Mouse (Mus musculus): ENCODE data around the gene Abhd10. TPM values are rescaled to one million over a fixed set of nuclear protein-coding genes. Genes with fewer than 3 reads are reported as not detected.

Gene Abhd10
- polyA plus RNA-seq, 1 experiment from 2014 or later, result 41.2 TPM

GRCm38 (mm10) chr16:45767853-45768640 lies 25.3 kb upstream of the Abhd10 start:
- ATAC-seq (peak; percentile 71; the same call in 1 of the 2 replicates), DNase-seq (ENCODE audit: low spot score) (peak; percentile 33)
- Histone ChIP-seq H3K4me3 (ENCODE audit: low read depth, low read length) (no peak overlapping the region), H3K27me3 (replicated peaks; ENCODE audit: control insufficient read depth, insufficient read depth, low read length) (no peaks in the 10 kb centered on the region), H3K4me1 (ENCODE audit: control insufficient read depth, insufficient read depth, low read length) (peaks cover 4% of the 10 kb centered on the region; the same call in 1 of the 2 replicates), H3K9ac (ENCODE audit: low read length) (no peak overlapping the region), H3K4me2 (ENCODE audit: low read length) (no peak overlapping the region), H3K27ac (ENCODE audit: low read depth, low read length) (peak overlapping the region; percentile 33; the same call in 1 of the 2 replicates), H3K9me3 (replicated peaks; ENCODE audit: control insufficient read depth, low read length) (no peaks in the 10 kb centered on the region), H3K36me3 (ENCODE audit: control insufficient read depth, insufficient read depth, low read length) (0 out of 2 replicates have a peak, but pooled peaks cover 5% of the 10 kb centered on the region)
- WGBS, result 59% methylated on average over 10 of the region's 10 CpGs

GRCm38 (mm10) chr16:45767434-45767833 lies 24.7 kb upstream of the Abhd10 start:
- H3K27me3 ChIP-seq (replicated peaks; ENCODE audit: control insufficient read depth, insufficient read depth, low read length), result no peaks in the 10 kb centered on the region
- H3K4me2 ChIP-seq (ENCODE audit: low read length), result no peak overlapping the region
- no peak overlapping the region for H3K9ac ChIP-seq (ENCODE audit: low read length)
- H3K9me3 ChIP-seq (replicated peaks; ENCODE audit: control insufficient read depth, low read length), result no peaks in the 10 kb centered on the region
- peak; percentile 52; the same call in 1 of the 2 replicates for ATAC-seq
- H3K36me3 ChIP-seq (ENCODE audit: control insufficient read depth, insufficient read depth, low read length), result 0 out of 2 replicates have a peak, but pooled peaks cover 5% of the 10 kb centered on the region
- H3K4me1 ChIP-seq (ENCODE audit: control insufficient read depth, insufficient read depth, low read length), result peaks cover 4% of the 10 kb centered on the region; the same call in 1 of the 2 replicates
- DNase-seq (ENCODE audit: low spot score), result peak; percentile 36
- 48% methylated on average over 4 of the region's 4 CpGs for WGBS
- no peak overlapping the region for H3K27ac ChIP-seq (ENCODE audit: low read depth, low read length)
- H3K4me3 ChIP-seq (ENCODE audit: low read depth, low read length), result no peak overlapping the region

GRCm38 (mm10) chr16:45765801-45766494 lies 23.2 kb upstream of the Abhd10 start:
- ATAC-seq, result no peak
- H3K4me2 ChIP-seq (ENCODE audit: low read length), result no peak overlapping the region
- H3K9me3 ChIP-seq (replicated peaks; ENCODE audit: control insufficient read depth, low read length), result no peaks in the 10 kb centered on the region
- H3K4me3 ChIP-seq (ENCODE audit: low read depth, low read length), result no peak overlapping the region
- H3K36me3 ChIP-seq (ENCODE audit: control insufficient read depth, insufficient read depth, low read length), result 0 out of 2 replicates have a peak, but pooled peaks cover 5% of the 10 kb centered on the region
- 87% methylated on average over 7 of the region's 7 CpGs for WGBS
- no peak for DNase-seq (ENCODE audit: low spot score)
- no peak overlapping the region for H3K27ac ChIP-seq (ENCODE audit: low read depth, low read length)
- H3K4me1 ChIP-seq (ENCODE audit: control insufficient read depth, insufficient read depth, low read length), result peaks cover 4% of the 10 kb centered on the region; the same call in 1 of the 2 replicates
- no peaks in the 10 kb centered on the region for H3K27me3 ChIP-seq (replicated peaks; ENCODE audit: control insufficient read depth, insufficient read depth, low read length)
- H3K9ac ChIP-seq (ENCODE audit: low read length), result no peak overlapping the region

- H3K27me3 ChIP-seq (replicated peaks; ENCODE audit: control insufficient read depth, insufficient read depth, low read length), result no peaks in the 10 kb centered on the region
- H3K9me3 ChIP-seq (replicated peaks; ENCODE audit: control insufficient read depth, low read length), result no peaks in the 10 kb centered on the region
- ATAC-seq (no peak), DNase-seq (ENCODE audit: low spot score) (no peak)
- H3K9ac ChIP-seq (ENCODE audit: low read length), result no peak overlapping the region
- H3K27ac ChIP-seq (ENCODE audit: low read depth, low read length), result no peak overlapping the region
- 87% methylated on average over 3 of the region's 3 CpGs for WGBS
- no peak overlapping the region for H3K4me3 ChIP-seq (ENCODE audit: low read depth, low read length)
- 0 out of 2 replicates have a peak, but pooled peaks cover 3% of the 10 kb centered on the region for H3K36me3 ChIP-seq (ENCODE audit: control insufficient read depth, insufficient read depth, low read length)
- H3K4me2 ChIP-seq (ENCODE audit: low read length), result no peak overlapping the region
- H3K4me1 ChIP-seq (ENCODE audit: control insufficient read depth, insufficient read depth, low read length), result peaks cover 4% of the 10 kb centered on the region; the same call in 1 of the 2 replicates
These were observed 22.3 kb upstream of the Abhd10 start for GRCm38 (mm10) chr16:45765102-45765501.

- H3K4me1 ChIP-seq (ENCODE audit: control insufficient read depth, insufficient read depth, low read length), result peaks cover 3% of the 10 kb centered on the region; the same call in 1 of the 2 replicates
- no peak overlapping the region for H3K27ac ChIP-seq (ENCODE audit: low read depth, low read length)
- H3K9ac ChIP-seq (ENCODE audit: low read length), result no peak overlapping the region
- no peaks in the 10 kb centered on the region for H3K9me3 ChIP-seq (replicated peaks; ENCODE audit: control insufficient read depth, low read length)
- ATAC-seq, result no peak
- H3K4me2 ChIP-seq (ENCODE audit: low read length), result no peak overlapping the region
- WGBS, result 90% methylated on average over 13 of the region's 13 CpGs
- H3K27me3 ChIP-seq (replicated peaks; ENCODE audit: control insufficient read depth, insufficient read depth, low read length), result no peaks in the 10 kb centered on the region
- no peak overlapping the region for H3K4me3 ChIP-seq (ENCODE audit: low read depth, low read length)
- H3K36me3 ChIP-seq (ENCODE audit: control insufficient read depth, insufficient read depth, low read length), result 0 out of 2 replicates have a peak, but pooled peaks cover 3% of the 10 kb centered on the region
- DNase-seq (ENCODE audit: low spot score), result no peak
These were observed 20.2 kb upstream of the Abhd10 start for GRCm38 (mm10) chr16:45762859-45763505.

GRCm38 (mm10) chr16:45761425-45761824 lies 18.7 kb upstream of the Abhd10 start:
- no peak overlapping the region for H3K4me3 ChIP-seq (ENCODE audit: low read depth, low read length)
- H3K27ac ChIP-seq (ENCODE audit: low read depth, low read length), result no peak overlapping the region
- DNase-seq (ENCODE audit: low spot score), result no peak
- no peak for ATAC-seq
- no peak overlapping the region for H3K9ac ChIP-seq (ENCODE audit: low read length)
- no peaks in the 10 kb centered on the region for H3K9me3 ChIP-seq (replicated peaks; ENCODE audit: control insufficient read depth, low read length)
- no peak overlapping the region for H3K4me2 ChIP-seq (ENCODE audit: low read length)
- no peaks in the 10 kb centered on the region for H3K4me1 ChIP-seq (ENCODE audit: control insufficient read depth, insufficient read depth, low read length)
- H3K36me3 ChIP-seq (ENCODE audit: control insufficient read depth, insufficient read depth, low read length), result 0 out of 2 replicates have a peak, but pooled peaks cover 3% of the 10 kb centered on the region
- no peaks in the 10 kb centered on the region for H3K27me3 ChIP-seq (replicated peaks; ENCODE audit: control insufficient read depth, insufficient read depth, low read length)
- 88% methylated on average over 1 of the region's 1 CpGs for WGBS

- 85% methylated on average over 9 of the region's 9 CpGs for WGBS
- no peak overlapping the region for H3K4me2 ChIP-seq (ENCODE audit: low read length)
- no peak for DNase-seq (ENCODE audit: low spot score)
- no peak overlapping the region for H3K4me3 ChIP-seq (ENCODE audit: low read depth, low read length)
- H3K9me3 ChIP-seq (replicated peaks; ENCODE audit: control insufficient read depth, low read length), result no peaks in the 10 kb centered on the region
- ATAC-seq, result no peak
- H3K36me3 ChIP-seq (ENCODE audit: control insufficient read depth, insufficient read depth, low read length), result 0 out of 2 replicates have a peak, but pooled peaks cover 3% of the 10 kb centered on the region
- H3K27ac ChIP-seq (ENCODE audit: low read depth, low read length), result no peak overlapping the region
- no peaks in the 10 kb centered on the region for H3K4me1 ChIP-seq (ENCODE audit: control insufficient read depth, insufficient read depth, low read length)
- H3K9ac ChIP-seq (ENCODE audit: low read length), result no peak overlapping the region
- no peaks in the 10 kb centered on the region for H3K27me3 ChIP-seq (replicated peaks; ENCODE audit: control insufficient read depth, insufficient read depth, low read length)
These were observed 16.0 kb upstream of the Abhd10 start for GRCm38 (mm10) chr16:45758726-45759269.

- ATAC-seq (peak; percentile 42; the same call in 1 of the 2 replicates), DNase-seq (ENCODE audit: low spot score) (no peak)
- H3K36me3 ChIP-seq (ENCODE audit: control insufficient read depth, insufficient read depth, low read length), result 0 out of 2 replicates have a peak, but pooled peaks cover 3% of the 10 kb centered on the region
- H3K9me3 ChIP-seq (replicated peaks; ENCODE audit: control insufficient read depth, low read length), result no peaks in the 10 kb centered on the region
- H3K27ac ChIP-seq (ENCODE audit: low read depth, low read length), result no peak overlapping the region
- H3K4me3 ChIP-seq (ENCODE audit: low read depth, low read length), result no peak overlapping the region
- WGBS, result 92% methylated on average over 12 of the region's 12 CpGs
- H3K4me1 ChIP-seq (ENCODE audit: control insufficient read depth, insufficient read depth, low read length), result no peaks in the 10 kb centered on the region
- H3K27me3 ChIP-seq (replicated peaks; ENCODE audit: control insufficient read depth, insufficient read depth, low read length), result no peaks in the 10 kb centered on the region
- H3K4me2 ChIP-seq (ENCODE audit: low read length), result no peak overlapping the region
- H3K9ac ChIP-seq (ENCODE audit: low read length), result no peak overlapping the region
These were observed 14.8 kb upstream of the Abhd10 start for GRCm38 (mm10) chr16:45757421-45758078.
